Comparison of ENCODE assay signal across 23 mouse cellular contexts in genomic region chr7:68227621-68228020, GRCm38 (mm10). TPM values are rescaled to one million over a fixed set of nuclear protein-coding genes. Genes with fewer than 3 reads are reported as not detected.
DNase-seq lines count a peak whose midpoint lies in the region; ATAC-seq and TF ChIP-seq lines count a peak whose summit lies in the region.
"Had no signal": no experiment of that assay in that cellular context is flagged by ENCODE, and none has a peak within 500 bp of the region (broad histone marks: within the 10 kb centered on the region; RNA-seq: fewer than 3 reads in every experiment).

No protein-coding gene starts in this region.

- TF ChIP-seq CTCF in thymus, adult 2 months (IDR thresholded peaks at IDR 0.05; ENCODE audit: borderline replicate concordance, control insufficient read depth, extremely low read depth, insufficient read depth, low read length, poor library complexity): no peak

- 85% methylated on average over 4 of the region's 4 CpGs for WGBS in forebrain, embryonic 10.5 days
- 88% methylated on average over 4 of the region's 4 CpGs for WGBS in forebrain, embryonic 16.5 days
- 5% methylated on average over 4 of the region's 4 CpGs for WGBS in thymus, adult 2 months

- peaks cover 23% of the 10 kb centered on the region for H3K4me1 ChIP-seq in forebrain, embryonic 10.5 days
- H3K4me1 ChIP-seq in forebrain, embryonic 16.5 days (replicated peaks; ENCODE audit: control insufficient read depth, insufficient read depth, low read length): peaks cover 22% of the 10 kb centered on the region
- H3K4me1 ChIP-seq in thymus, adult 2 months (replicated peaks; ENCODE audit: control insufficient read depth, insufficient read depth, low read length): peaks cover 51% of the 10 kb centered on the region

- H3K36me3 ChIP-seq in forebrain, embryonic 10.5 days (replicated peaks): peaks cover 82% of the 10 kb centered on the region
- peaks cover 9% of the 10 kb centered on the region for H3K36me3 ChIP-seq in forebrain, embryonic 16.5 days (ENCODE audit: control insufficient read depth, insufficient read depth)
- no peaks in the 10 kb centered on the region for H3K36me3 ChIP-seq in thymus, adult 2 months (ENCODE audit: control insufficient read depth, insufficient read depth, low read length)

- TF ChIP-seq POLR2A in thymus, adult 2 months (IDR thresholded peaks at IDR 0.05; ENCODE audit: control insufficient read depth, extremely low read depth, insufficient read depth, low read length, poor library complexity): no peak

- DNase-seq in forebrain, embryonic 10.5 days (ENCODE audit: extremely low spot score, low spot score): no peak
- no peak for DNase-seq in thymus, adult 2 months
- DNase-seq in thymus, postnatal 25 days: no peak
- peak; percentile 37 for DNase-seq in induced T-regulatory cell, adult 2 months (ENCODE audit: low read depth)
- no peak for DNase-seq in spleen, adult 18-20 months
- no peak for DNase-seq in kidney, adult 18-20 months
- DNase-seq in ovary, postnatal 36 days (ENCODE audit: low spot score): no peak
- DNase-seq: adrenal gland, adult 2 months; adrenal gland, postnatal 25 days; B cell, adult 2 months; cerebellum, adult 18-20 months; cerebellum, adult 9-11 months; gastrocnemius, postnatal 25 days; heart, adult 11 months; heart, postnatal 36 days had no signal

- peak overlapping the region; percentile 62 for H3K27ac ChIP-seq in forebrain, embryonic 10.5 days
- no peak overlapping the region for H3K27ac ChIP-seq in forebrain, embryonic 16.5 days (ENCODE audit: low read length)
- peak overlapping the region; percentile 29; the same call in 1 of the 2 replicates for H3K27ac ChIP-seq in thymus, adult 2 months (ENCODE audit: control insufficient read depth, insufficient read depth, low read length)
- H3K27ac ChIP-seq: heart, embryonic 13.5 days; hindbrain, embryonic 12.5 days; intestine, embryonic 15.5 days had no signal

- ATAC-seq in forebrain, embryonic 16.5 days: no peak
- ATAC-seq: CD4-positive, CD25-positive, alpha-beta regulatory T cell, adult 4 months; hindbrain, embryonic 16.5 days; intestine, embryonic 15.5 days had no signal

- H3K27me3 ChIP-seq in forebrain, embryonic 10.5 days (ENCODE audit: poor library complexity, severe bottlenecking): no peaks in the 10 kb centered on the region
- H3K27me3 ChIP-seq in forebrain, embryonic 16.5 days (replicated peaks; ENCODE audit: control insufficient read depth, insufficient read depth, low read length): no peaks in the 10 kb centered on the region
- no peaks in the 10 kb centered on the region for H3K27me3 ChIP-seq in thymus, adult 2 months (ENCODE audit: control insufficient read depth, insufficient read depth, low read length)
- H3K27me3 ChIP-seq: forebrain, embryonic 13.5 days; heart, embryonic 13.5 days; hindbrain, embryonic 12.5 days; intestine, embryonic 15.5 days had no signal

- no peak overlapping the region for H3K9ac ChIP-seq in forebrain, embryonic 16.5 days (replicated peaks; ENCODE audit: low read depth, low read length)
- H3K9ac ChIP-seq: forebrain, embryonic 13.5 days; heart, embryonic 13.5 days; hindbrain, embryonic 12.5 days; intestine, embryonic 15.5 days had no signal

- H3K9me3 ChIP-seq in forebrain, embryonic 10.5 days: no peaks in the 10 kb centered on the region
- H3K9me3 ChIP-seq in forebrain, embryonic 16.5 days (ENCODE audit: control insufficient read depth, low read length): no peaks in the 10 kb centered on the region
- H3K9me3 ChIP-seq: forebrain, embryonic 13.5 days; heart, embryonic 13.5 days; hindbrain, embryonic 12.5 days; intestine, embryonic 15.5 days had no signal

- no peak overlapping the region for H3K4me3 ChIP-seq in forebrain, embryonic 10.5 days
- no peak overlapping the region for H3K4me3 ChIP-seq in forebrain, embryonic 16.5 days (replicated peaks; ENCODE audit: low read length)
- H3K4me3 ChIP-seq in thymus, adult 2 months (ENCODE audit: control insufficient read depth, insufficient read depth, low read length): no peak overlapping the region
- H3K4me3 ChIP-seq: forebrain, embryonic 13.5 days; heart, embryonic 13.5 days; hindbrain, embryonic 12.5 days; intestine, embryonic 15.5 days had no signal

- H3K4me2 ChIP-seq in forebrain, embryonic 16.5 days (ENCODE audit: low read length): no peak overlapping the region
- H3K4me2 ChIP-seq: forebrain, embryonic 13.5 days; heart, embryonic 13.5 days; hindbrain, embryonic 12.5 days; intestine, embryonic 15.5 days had no signal

RNA-seq across cellular contexts. Expression of gene Pgpep1l, which starts 36.4 kb away (rescaled TPM):
- 0.16 TPM in 1 of 2 replicates, not detected in the other for polyA plus RNA-seq in forebrain, embryonic 10.5 days (2016; fragmentation: Nextera tagmentation; extraction: Ambion mirVana)
- polyA plus RNA-seq in forebrain, embryonic 16.5 days (2015; fragmentation: Nextera tagmentation; extraction: Ambion mirVana): not detected in 2 replicates
- 0.98 and 1.5 TPM in 2 replicates for polyA plus RNA-seq in thymus, adult 2 months (2012; rRNA removed)
- polyA plus RNA-seq: adrenal gland, adult 2 months; embryonic facial prominence, embryonic 11.5 days; forebrain, embryonic 13.5 days; heart, embryonic 13.5 days; hindbrain, embryonic 12.5 days; hindbrain, embryonic 16.5 days; intestine, embryonic 15.5 days had no signal

RNA-seq across cellular contexts. Expression of gene Fam169b, which starts 46.0 kb away (rescaled TPM):
- 0.12 and 0.38 TPM in 2 replicates for polyA plus RNA-seq in forebrain, embryonic 10.5 days (2016; fragmentation: Nextera tagmentation; extraction: Ambion mirVana)
- 0.20 TPM in 1 of 2 replicates, not detected in the other for polyA plus RNA-seq in forebrain, embryonic 16.5 days (2015; fragmentation: Nextera tagmentation; extraction: Ambion mirVana)
- 111 and 114 TPM in 2 replicates for polyA plus RNA-seq in thymus, adult 2 months (2012; rRNA removed)
- polyA plus RNA-seq: forebrain, embryonic 13.5 days; hindbrain, embryonic 16.5 days had no signal

Comparison
In these comparisons a context has a peak if more than half of its experiments do, and no peak if none do; other contexts are left out.
1. RNA of gene Fam169b, which starts 46.0 kb away (polyA plus RNA-seq): 111 to 114 TPM in thymus, adult 2 months; 0.12 to 0.38 TPM in forebrain, embryonic 10.5 days and 0.20 TPM in forebrain, embryonic 16.5 days; every median in the first group is over 10 times any median in the second.